Mouse (Mus musculus) liver, embryonic 13.5 days (tissue): Measurements from ENCODE around the gene Mas1. TPM values are rescaled to one million over a fixed set of nuclear protein-coding genes. Genes with fewer than 3 reads are reported as not detected.
"Not testable (repeated sequence)": the region's sequence is repeated elsewhere in the genome, so short reads cannot be mapped to it uniquely, and the experiment has no call there.

Experiments used
- ATAC-seq: fragments of 200-750 bp; cut with Nextera tagmentation; 2 replicates; pipeline ENCODE4 v1.8.0; 2017; ENCODE audit warnings: low read depth, mild to moderate bottlenecking, moderate number of reproducible peaks, moderate library complexity
- DNase-seq: peaks from one replicate; pipeline ENCODE4 v3.0.0; 2022
- H3K27ac ChIP-seq: fragments of 300-500 bp; sonication (generic); 2 replicates; pipeline ENCODE4 v1.5.1; 2015; ENCODE audit warnings: moderate library complexity, mild to moderate bottlenecking, inconsistent platforms
- H3K27me3 ChIP-seq: fragments of 300-500 bp; sonication (generic); 2 replicates; pipeline ENCODE4 v1.6.1; 2015; ENCODE audit warnings: mild to moderate bottlenecking, inconsistent platforms
- H3K36me3 ChIP-seq: fragments of 300-500 bp; sonication (generic); 2 replicates; pipeline ENCODE4 v1.6.1; 2015; ENCODE audit warnings: mild to moderate bottlenecking, inconsistent platforms
- H3K4me1 ChIP-seq: fragments of 300-500 bp; sonication (generic); replicated peaks from 2 replicates; pipeline ENCODE4 v1.6.1; 2015; ENCODE audit warnings: inconsistent platforms
- H3K4me2 ChIP-seq: fragments of 300-500 bp; sonication (generic); 2 replicates; pipeline ENCODE4 v1.6.1; 2015; ENCODE audit warnings: inconsistent platforms, mild to moderate bottlenecking, moderate library complexity
- H3K4me3 ChIP-seq: fragments of 300-500 bp; sonication (generic); replicated peaks from 2 replicates; pipeline ENCODE4 v1.5.1; 2015; ENCODE audit warnings: mild to moderate bottlenecking, inconsistent platforms
- H3K9ac ChIP-seq: fragments of 300-500 bp; sonication (generic); 2 replicates; pipeline ENCODE4 v1.6.1; 2015; ENCODE audit warnings: mild to moderate bottlenecking, inconsistent platforms
- H3K9me3 ChIP-seq: fragments of 300-500 bp; sonication (generic); replicated peaks from 2 replicates; pipeline ENCODE4 v1.6.1; 2016; ENCODE audit warnings: inconsistent platforms
- whole genome bisulfite sequencing: fragments of 180-500 bp; shearing (Covaris S2); methylation state at CpG from one replicate; pipeline ENCODE4 v1.1.7; 2015; ENCODE audit not compliant: insufficient replicate concordance; 5-methylcytosine and 5-hydroxymethylcytosine counted together
- polyA plus RNA-seq: library from polyadenylated mRNA; unstranded; fragments of >200 nt; fragmentation: Nextera tagmentation; extraction: Ambion mirVana; gene quantifications from 2 replicates; pipeline ENCODE4 v1.2.1, GENCODE M21; 2015

Gene Mas1
- polyA plus RNA-seq, 1 experiment from 2014 or later: not detected

- H3K4me1 ChIP-seq: no peaks in the 10 kb centered on the region
- no peak overlapping the region for H3K27ac ChIP-seq
- H3K4me2 ChIP-seq: no peak overlapping the region
- ATAC-seq (no peak), DNase-seq (no peak)
- H3K9me3 ChIP-seq: no peaks in the 10 kb centered on the region
- WGBS: 88% methylated on average over 6 of the region's 6 CpGs
- H3K4me3 ChIP-seq: no peak overlapping the region
- H3K9ac ChIP-seq: no peak overlapping the region
- H3K36me3 ChIP-seq: peaks cover 67% of the 10 kb centered on the region
- no peaks in the 10 kb centered on the region for H3K27me3 ChIP-seq
Measured at GRCm38 (mm10) chr17:12902291-12902690, 34.3 kb upstream of the Mas1 start.

DNA sequence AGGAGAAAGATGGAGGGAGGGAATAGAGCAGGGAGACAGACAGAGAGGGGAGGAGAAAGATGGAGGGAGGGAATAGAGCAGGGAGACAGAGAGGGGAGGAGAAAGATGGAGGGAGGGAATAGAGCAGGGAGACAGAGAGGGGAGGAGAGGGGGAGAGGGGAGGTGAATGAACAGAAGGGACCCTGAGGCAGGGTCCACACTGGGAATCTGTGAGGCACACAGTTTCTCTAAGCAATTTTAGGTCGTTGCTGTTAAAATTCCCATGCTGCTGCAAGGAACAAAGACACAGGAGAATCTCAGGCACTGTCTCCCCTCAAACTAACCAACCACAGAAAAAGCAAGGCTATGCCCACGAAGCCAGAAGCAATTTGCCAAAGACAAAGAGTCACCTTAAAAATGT is 30.7 kb upstream of the Mas1 start:
- H3K27me3 ChIP-seq, H3K9me3 ChIP-seq, H3K9ac ChIP-seq, H3K4me3 ChIP-seq, ATAC-seq, H3K4me1 ChIP-seq, H3K4me2 ChIP-seq, DNase-seq, H3K27ac ChIP-seq: not testable (repeated sequence)
- peaks cover 57% of the 10 kb centered on the region for H3K36me3 ChIP-seq
- 42% methylated on average over 2 of the region's 2 CpGs for WGBS

GRCm38 (mm10) chr17:12897674-12898073 is 29.7 kb upstream of the Mas1 start:
- H3K27ac ChIP-seq: no peak overlapping the region
- H3K4me3 ChIP-seq: no peak overlapping the region
- ATAC-seq: no peak
- WGBS: 78% methylated on average over 5 of the region's 5 CpGs
- H3K4me2 ChIP-seq: no peak overlapping the region
- H3K9me3 ChIP-seq: no peaks in the 10 kb centered on the region
- H3K36me3 ChIP-seq: peaks cover 49% of the 10 kb centered on the region
- no peaks in the 10 kb centered on the region for H3K4me1 ChIP-seq
- no peak overlapping the region for H3K9ac ChIP-seq
- DNase-seq: no peak
- H3K27me3 ChIP-seq: no peaks in the 10 kb centered on the region

DNA sequence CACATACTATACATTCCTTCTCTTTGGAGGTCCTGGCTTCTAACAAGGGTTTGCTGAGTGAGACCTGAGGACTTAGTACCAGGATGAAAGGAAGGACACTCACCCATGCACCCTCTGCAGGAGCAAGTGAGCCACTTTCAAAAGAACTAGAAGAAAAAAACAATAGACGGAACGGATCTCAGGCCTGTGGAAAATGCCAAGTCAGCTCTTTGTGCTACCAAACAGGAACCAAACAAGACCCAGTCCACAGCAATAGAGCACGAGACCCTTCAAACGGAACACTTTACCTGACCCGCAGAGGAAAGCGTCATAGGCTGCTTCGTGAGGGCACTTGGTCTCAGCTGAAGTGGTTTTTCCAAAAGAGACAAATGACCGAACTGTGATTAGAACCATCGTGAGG is 24.1 kb upstream of the Mas1 start:
- Histone ChIP-seq H3K9me3 (no peaks in the 10 kb centered on the region), H3K4me3 (no peak overlapping the region), H3K4me1 (no peaks in the 10 kb centered on the region), H3K27ac (no peak overlapping the region), H3K27me3 (no peaks in the 10 kb centered on the region), H3K9ac (no peak overlapping the region), H3K36me3 (peaks cover 28% of the 10 kb centered on the region; the same call in 1 of the 2 replicates), H3K4me2 (no peak overlapping the region)
- DNase-seq (no peak), ATAC-seq (no peak)
- WGBS: 86% methylated on average over 9 of the region's 9 CpGs

GRCm38 (mm10) chr17:12891054-12891453 is 23.1 kb upstream of the Mas1 start:
- no peak overlapping the region for H3K27ac ChIP-seq
- no peaks in the 10 kb centered on the region for H3K27me3 ChIP-seq
- H3K9ac ChIP-seq: no peak overlapping the region
- 77% methylated on average over 4 of the region's 4 CpGs for WGBS
- H3K9me3 ChIP-seq: no peaks in the 10 kb centered on the region
- DNase-seq: no peak
- no peaks in the 10 kb centered on the region for H3K4me1 ChIP-seq
- no peak overlapping the region for H3K4me2 ChIP-seq
- peaks cover 26% of the 10 kb centered on the region; the same call in 1 of the 2 replicates for H3K36me3 ChIP-seq
- no peak for ATAC-seq
- no peak overlapping the region for H3K4me3 ChIP-seq

DNA sequence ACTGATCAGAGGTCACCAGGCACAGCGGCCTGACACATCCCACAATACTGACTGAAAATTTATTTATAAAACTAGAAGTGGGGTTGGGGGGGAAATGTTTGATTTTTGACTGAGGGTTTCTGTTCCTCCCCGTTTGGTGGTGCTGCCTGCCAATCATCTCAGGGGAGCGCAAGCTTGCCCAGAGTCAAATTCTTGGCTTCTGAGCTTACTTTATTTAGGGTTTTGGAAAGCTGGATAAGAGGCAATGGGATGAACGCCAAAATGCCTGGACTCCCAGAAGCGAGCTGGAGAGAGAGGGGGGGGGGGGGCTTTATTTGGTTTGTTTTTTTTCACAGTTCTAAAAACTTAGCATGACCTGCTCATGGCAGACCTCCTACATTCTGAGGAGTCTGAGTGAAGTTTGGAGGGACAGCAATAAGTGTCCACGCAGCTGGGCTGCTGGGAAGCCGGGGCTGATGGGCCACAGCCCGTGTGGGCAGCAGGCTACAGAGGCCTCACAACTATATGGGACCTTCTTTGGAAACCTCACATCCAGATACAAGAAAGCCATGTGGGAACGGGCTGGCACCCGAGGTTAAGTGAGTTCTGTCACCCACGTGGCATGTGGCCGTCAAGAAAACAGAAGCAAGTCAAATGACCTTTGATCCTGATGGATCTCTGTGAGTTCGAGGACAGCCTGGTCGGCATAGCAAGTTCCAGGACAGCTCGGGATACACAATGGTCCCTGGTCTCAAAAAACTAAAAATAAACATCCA is 19.3 kb upstream of the Mas1 start:
- H3K36me3 ChIP-seq: peaks cover 16% of the 10 kb centered on the region; the same call in 1 of the 2 replicates

GRCm38 (mm10) chr17:12886620-12887019 is 18.7 kb upstream of the Mas1 start:
- no peak overlapping the region for H3K4me3 ChIP-seq
- WGBS: 34% methylated on average over 6 of the region's 6 CpGs

More for the DNA sequence above, 19.3 kb upstream of the Mas1 start:
- WGBS: 70% methylated on average over 15 of the region's 15 CpGs
- DNase-seq (no peak), ATAC-seq (no peak)
- Histone ChIP-seq H3K9me3 (no peaks in the 10 kb centered on the region), H3K4me2 (no peak overlapping the region), H3K27me3 (no peaks in the 10 kb centered on the region), H3K4me3 (no peak overlapping the region), H3K27ac (no peak overlapping the region), H3K4me1 (no peaks in the 10 kb centered on the region), H3K9ac (no peak overlapping the region)

DNA sequence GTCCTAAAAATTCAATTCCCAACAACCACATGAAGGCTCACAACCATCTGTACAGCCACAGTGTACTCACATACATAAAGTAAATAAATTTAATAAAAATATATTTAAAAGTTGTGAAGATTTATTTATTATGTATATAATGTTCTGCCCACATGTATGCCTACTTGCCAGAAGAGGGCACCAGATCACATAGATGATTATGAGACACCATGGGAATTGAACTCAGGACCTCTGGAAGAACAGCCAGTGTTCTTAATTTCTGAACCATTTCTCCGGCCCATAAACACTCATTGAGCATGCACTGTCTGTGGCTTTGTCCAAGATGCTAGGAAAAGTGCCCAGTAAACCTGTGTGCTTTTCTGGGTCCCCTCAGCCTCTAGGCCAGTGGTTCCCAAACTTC is 13.3 kb upstream of the Mas1 start:
- Histone ChIP-seq H3K4me2 (no peak overlapping the region), H3K4me3 (no peak overlapping the region), H3K4me1 (peaks cover 7% of the 10 kb centered on the region; the same call in 1 of the 2 replicates), H3K27ac (no peak overlapping the region), H3K9me3 (no peaks in the 10 kb centered on the region), H3K9ac (no peak overlapping the region), H3K36me3 (no peaks in the 10 kb centered on the region), H3K27me3 (peaks cover 12% of the 10 kb centered on the region; the same call in 1 of the 2 replicates)
- DNase-seq (no peak), ATAC-seq (no peak)
- WGBS: 54% methylated on average over 1 of the region's 1 CpGs

More at GRCm38 (mm10) chr17:12886620-12887019, 18.7 kb upstream of the Mas1 start:
- Histone ChIP-seq H3K27me3 (no peaks in the 10 kb centered on the region), H3K4me2 (no peak overlapping the region), H3K9ac (no peak overlapping the region), H3K27ac (no peak overlapping the region), H3K4me1 (no peaks in the 10 kb centered on the region), H3K9me3 (no peaks in the 10 kb centered on the region), H3K36me3 (peaks cover 11% of the 10 kb centered on the region; the same call in 1 of the 2 replicates)
- ATAC-seq (no peak), DNase-seq (no peak)

- peak overlapping the region; percentile 43 for H3K4me2 ChIP-seq
- no peaks in the 10 kb centered on the region for H3K9me3 ChIP-seq
- H3K9ac ChIP-seq: no peak overlapping the region
- no peak overlapping the region for H3K27ac ChIP-seq
- DNase-seq: peak; percentile 53
- peaks cover 7% of the 10 kb centered on the region; the same call in 1 of the 2 replicates for H3K4me1 ChIP-seq
- peaks cover 12% of the 10 kb centered on the region; the same call in 1 of the 2 replicates for H3K27me3 ChIP-seq
- ATAC-seq: 0 out of 2 replicates have a peak, but pooled peaks have one; percentile 47
- no peaks in the 10 kb centered on the region for H3K36me3 ChIP-seq
- WGBS: 3% methylated on average over 14 of the region's 14 CpGs
- H3K4me3 ChIP-seq: peak overlapping the region; percentile 12; the same call in 1 of the 2 replicates
Measured at GRCm38 (mm10) chr17:12880178-12880577, 12.2 kb upstream of the Mas1 start.

DNA sequence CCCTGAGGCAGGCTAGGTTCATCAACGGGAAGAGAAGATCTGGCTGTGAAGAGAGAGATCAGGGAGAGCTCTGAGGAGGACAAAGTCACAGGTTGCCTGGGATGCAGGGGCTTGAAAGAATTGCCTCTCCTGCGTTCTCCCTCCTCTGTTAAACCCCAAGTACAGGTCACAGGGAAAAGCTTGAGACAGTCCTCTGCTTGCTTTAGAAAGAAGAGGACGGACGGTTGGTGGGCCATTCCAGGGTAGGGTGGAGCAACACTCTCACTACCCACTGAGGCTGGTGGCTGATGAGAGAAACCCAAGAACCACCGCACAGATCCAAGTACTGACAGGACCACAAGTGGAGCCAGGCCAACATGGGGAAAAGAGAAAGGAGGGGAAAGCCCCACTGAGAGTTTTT is 7.8 kb upstream of the Mas1 start, which contains the start of gene Mrgprh:
TSS of gene Mrgprh (plus strand) at position 301 of the 400 bp plus-strand sequence.
- Histone ChIP-seq H3K36me3 (no peaks in the 10 kb centered on the region), H3K27ac (no peak within 1 kb of the TSS), H3K4me3 (no peak within 1 kb of the TSS), H3K27me3 (peaks cover 32% of the 10 kb centered on the region), H3K9me3 (no peaks in the 10 kb centered on the region), H3K4me1 (peaks cover 7% of the 10 kb centered on the region; the same call in 1 of the 2 replicates), H3K9ac (no peak within 1 kb of the TSS), H3K4me2 (no peak within 1 kb of the TSS)
- WGBS: 47% methylated on average over 5 of the region's 5 CpGs
- DNase-seq (no peak), ATAC-seq (no peak)

- Histone ChIP-seq H3K36me3 (no peaks in the 10 kb centered on the region), H3K4me1 (no peaks in the 10 kb centered on the region), H3K9me3 (no peaks in the 10 kb centered on the region), H3K27ac (no peak overlapping the region), H3K4me3 (no peak overlapping the region), H3K27me3 (peaks cover 35% of the 10 kb centered on the region), H3K9ac (no peak overlapping the region), H3K4me2 (no peak overlapping the region)
- ATAC-seq: no peak
- no peak for DNase-seq
- WGBS: 57% methylated on average over 16 of the region's 16 CpGs
Measured at GRCm38 (mm10) chr17:12872275-12873028, 4.5 kb upstream of the Mas1 start.
